Mouse (Mus musculus) spleen, adult 2 months (tissue): ENCODE data around the gene Fam50a.

Experiments used
- CTCF ChIP-seq: fragments of 200-500 bp; IDR thresholded peaks from 2 replicates; pipeline ENCODE4 v1.5.1; 2011; ENCODE audit warnings: mild to moderate bottlenecking, inconsistent platforms; ENCODE audit not compliant: insufficient read depth, insufficient read length, insufficient replicate concordance; ENCODE audit errors: extremely low read depth
- POLR2A ChIP-seq: fragments of 200-500 bp; IDR thresholded peaks from 2 replicates; pipeline ENCODE4 v1.6.1; 2011; ENCODE audit warnings: low read depth, low read length, inconsistent platforms

DNA sequence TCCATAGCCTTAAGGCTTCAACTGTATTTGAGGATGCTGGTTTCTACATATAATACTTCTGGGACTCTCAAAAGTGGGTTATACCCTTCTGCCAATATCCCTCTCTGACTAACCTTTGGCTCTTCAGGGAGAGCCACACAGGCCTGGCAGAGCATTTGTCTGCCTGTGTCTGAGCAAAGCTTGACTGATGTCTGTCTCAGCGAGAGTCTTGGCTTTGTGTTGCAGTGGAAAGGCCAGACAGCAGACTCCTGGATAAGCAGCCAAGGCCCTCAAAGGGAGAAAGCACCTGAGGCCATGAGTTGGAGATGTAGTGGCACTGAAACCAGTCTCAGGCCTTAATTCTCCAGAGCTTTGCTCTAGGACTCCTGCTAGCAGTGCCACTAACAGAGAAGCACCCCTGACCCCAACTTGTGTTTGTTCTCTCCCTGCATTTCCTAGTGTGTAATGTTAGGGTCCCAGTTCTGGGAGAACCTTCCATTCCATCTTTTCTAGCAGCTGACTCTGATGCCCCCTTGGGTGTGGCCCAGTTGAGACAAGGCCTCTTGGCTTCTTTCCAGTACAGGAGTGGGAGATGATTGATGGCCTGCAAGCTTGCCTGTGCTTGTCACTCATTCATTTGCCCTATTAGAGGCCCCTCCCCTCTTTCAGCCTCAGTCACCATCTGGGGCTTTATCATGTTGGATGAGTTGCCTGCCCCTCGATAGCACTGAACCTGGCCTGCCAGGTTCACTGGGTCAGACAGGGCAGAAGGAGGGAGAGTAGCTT lies 17.5 kb downstream of the Fam50a start:
- TF ChIP-seq CTCF (no peak), POLR2A (no peak)
